Mouse (Mus musculus): ENCODE results near the gene Pnpla5.
A peak's percentile ranks its signal among the peaks of the same experiment; 100 is the strongest.
"Not testable (repeated sequence)": the region's sequence is repeated elsewhere in the genome, so short reads cannot be mapped to it uniquely, and the experiment has no call there.

The Pnpla5 gene

GRCm38 (mm10) chr15:84123075-84123474 lies at the start of gene Pnpla5:
Gene Pnpla5 (minus strand): TSS chr15:84123175.
- no peak for DNase-seq (ENCODE audit: low spot score)

- DNase-seq (ENCODE audit: low spot score), result no peak
These were observed 48.2 kb upstream of the Pnpla5 start for GRCm38 (mm10) chr15:84171166-84171565.

- no peak for DNase-seq (ENCODE audit: low spot score)
These were observed 46.5 kb upstream of the Pnpla5 start for GRCm38 (mm10) chr15:84169511-84169910.

- DNase-seq (ENCODE audit: low spot score), result no peak
These were observed 45.5 kb upstream of the Pnpla5 start for GRCm38 (mm10) chr15:84168170-84169161.

GRCm38 (mm10) chr15:84167600-84167999 lies 44.6 kb upstream of the Pnpla5 start, which contains the start of gene Pnpla3:
Gene Pnpla3 (plus strand): TSS chr15:84167837.
- DNase-seq (ENCODE audit: low spot score), result peak; percentile 69

- DNase-seq (ENCODE audit: low spot score), result no peak
These were observed 43.8 kb upstream of the Pnpla5 start for GRCm38 (mm10) chr15:84166818-84167217.

GRCm38 (mm10) chr15:84161871-84162270 lies 38.9 kb upstream of the Pnpla5 start:
- no peak for DNase-seq (ENCODE audit: low spot score)

GRCm38 (mm10) chr15:84157530-84157929 lies 34.6 kb upstream of the Pnpla5 start:
- not testable (repeated sequence) for DNase-seq (ENCODE audit: low spot score)

- no peak for DNase-seq (ENCODE audit: low spot score)
These were observed 33.2 kb upstream of the Pnpla5 start for GRCm38 (mm10) chr15:84156158-84156557.

- DNase-seq (ENCODE audit: low spot score), result no peak
These were observed 18.0 kb upstream of the Pnpla5 start for GRCm38 (mm10) chr15:84140929-84141328.

- no peak for DNase-seq (ENCODE audit: low spot score)
These were observed 17.1 kb upstream of the Pnpla5 start for GRCm38 (mm10) chr15:84140109-84140508.

GRCm38 (mm10) chr15:84139592-84140005 lies 16.6 kb upstream of the Pnpla5 start:
- no peak for DNase-seq (ENCODE audit: low spot score)

- no peak for DNase-seq (ENCODE audit: low spot score)
These were observed 13.8 kb upstream of the Pnpla5 start for GRCm38 (mm10) chr15:84136473-84137415.

- no peak for DNase-seq (ENCODE audit: low spot score)
These were observed 12.5 kb upstream of the Pnpla5 start for GRCm38 (mm10) chr15:84135472-84135871.

GRCm38 (mm10) chr15:84133440-84133839 lies 10.5 kb upstream of the Pnpla5 start:
- DNase-seq (ENCODE audit: low spot score), result no peak

GRCm38 (mm10) chr15:84131971-84132370 lies 9.0 kb upstream of the Pnpla5 start:
- DNase-seq (ENCODE audit: low spot score), result no peak

GRCm38 (mm10) chr15:84131096-84131786 lies 8.3 kb upstream of the Pnpla5 start:
- no peak for DNase-seq (ENCODE audit: low spot score)

GRCm38 (mm10) chr15:84126871-84127270 lies 3.9 kb upstream of the Pnpla5 start:
- DNase-seq (ENCODE audit: low spot score), result no peak

GRCm38 (mm10) chr15:84126447-84126846 lies 3.5 kb upstream of the Pnpla5 start:
- no peak for DNase-seq (ENCODE audit: low spot score)

GRCm38 (mm10) chr15:84124086-84124485 lies 1.1 kb upstream of the Pnpla5 start:
- DNase-seq (ENCODE audit: low spot score), result no peak

GRCm38 (mm10) chr15:84121036-84121435 lies 1.9 kb downstream of the Pnpla5 start:
- DNase-seq (ENCODE audit: low spot score), result no peak

- DNase-seq (ENCODE audit: low spot score), result no peak
These were observed 2.4 kb downstream of the Pnpla5 start for GRCm38 (mm10) chr15:84120612-84121011.
